Mouse (Mus musculus) brain, adult 2 months (tissue): ENCODE measurements around the gene Pik3cd.

ENCODE experiments used
- DNase-seq: peaks from one replicate; pipeline ENCODE4 v3.0.0; 2011; ENCODE audit warnings: low read depth, low spot score

Pik3cd gene

GRCm38 (mm10) chr4:149609256-149610025 is 92.9 kb downstream of the Pik3cd start:
- peak; percentile 71 for DNase-seq

DNA sequence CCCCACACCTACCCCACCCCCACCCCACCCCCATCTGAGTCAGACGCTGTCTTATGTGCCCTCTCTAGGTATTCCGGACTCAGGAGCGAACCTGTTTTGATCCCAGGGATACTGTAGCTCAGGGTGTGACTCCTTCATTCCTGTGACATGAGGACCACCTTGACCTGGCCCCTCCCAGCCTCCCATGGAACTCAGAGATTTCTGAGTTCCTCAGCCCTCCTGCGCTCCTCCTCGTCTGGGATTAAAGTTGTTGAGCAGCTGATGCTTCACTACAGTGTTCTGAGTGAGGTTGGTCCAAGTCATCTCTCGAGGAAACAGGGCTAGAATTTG is 94.1 kb downstream of the Pik3cd start:
- no peak for DNase-seq

DNA sequence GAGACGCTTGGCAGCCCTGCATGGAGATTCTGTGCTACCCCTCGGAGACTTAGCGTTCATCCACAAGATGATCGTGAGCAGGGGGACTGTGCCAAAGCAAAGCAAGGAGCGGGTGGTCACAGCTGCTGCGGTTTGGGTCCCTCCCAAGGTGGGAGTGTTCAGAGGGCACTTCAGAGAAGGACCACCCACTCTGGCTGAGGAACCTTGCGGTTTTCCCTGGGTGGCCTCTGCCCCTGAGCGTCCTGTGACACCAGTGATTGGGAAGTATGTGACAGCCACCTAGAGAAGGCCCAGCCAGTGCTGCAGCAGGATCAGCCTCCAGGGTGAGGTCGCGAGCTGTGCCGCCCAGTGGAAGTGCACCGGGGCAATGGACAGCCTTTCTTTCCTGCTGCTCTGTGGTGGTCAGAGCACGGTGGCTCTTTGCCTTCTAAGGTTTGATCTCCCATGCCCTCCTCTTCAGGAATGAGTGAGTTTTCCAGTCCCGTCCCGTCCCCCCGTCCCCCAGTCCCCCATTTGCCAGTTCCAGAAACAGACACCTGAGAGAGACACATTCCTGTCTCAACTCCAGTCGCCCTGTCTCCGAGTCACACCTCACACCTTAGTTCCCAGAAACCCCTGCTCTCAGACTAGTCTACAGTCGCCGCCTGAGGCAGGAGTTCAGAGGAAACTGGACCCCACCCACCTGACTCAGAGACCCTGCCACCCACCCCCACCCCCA is 94.6 kb downstream of the Pik3cd start:
- no peak for DNase-seq

DNA sequence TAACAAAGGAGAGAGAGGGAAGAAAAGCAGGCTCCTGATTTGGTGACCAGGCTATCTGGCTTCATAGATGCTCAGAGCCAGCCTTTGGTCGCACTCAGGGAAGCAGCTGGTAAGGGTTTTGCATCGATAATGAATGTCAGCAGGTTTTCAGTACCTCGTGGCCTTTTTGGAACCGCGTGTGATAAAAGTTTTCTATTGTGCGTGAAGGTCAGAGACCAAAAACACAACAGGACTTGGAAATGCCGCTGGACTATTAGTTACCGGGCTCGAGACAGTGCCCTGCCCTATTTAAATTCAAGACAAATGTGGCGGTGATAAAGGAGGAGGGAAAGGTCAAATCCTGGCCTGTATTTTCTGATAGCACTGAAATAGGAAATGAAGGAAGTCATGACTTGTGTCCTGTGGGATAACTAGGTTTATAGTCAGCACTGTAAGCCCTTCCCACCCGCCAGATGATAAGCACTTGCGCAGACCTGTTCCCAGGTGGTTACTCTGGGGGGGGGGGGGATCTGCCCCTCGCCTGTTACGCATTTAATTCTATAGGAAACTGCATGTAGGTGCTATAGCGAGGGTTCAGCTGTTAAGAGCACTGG is 95.5 kb downstream of the Pik3cd start:
- peak; percentile 37 for DNase-seq

- peak; percentile 81 for DNase-seq
These were observed 96.3 kb downstream of the Pik3cd start for GRCm38 (mm10) chr4:149606056-149606455.

GRCm38 (mm10) chr4:149604518-149604917 is 97.9 kb downstream of the Pik3cd start:
- DNase-seq = no peak

GRCm38 (mm10) chr4:149603860-149604259 is 98.5 kb downstream of the Pik3cd start:
- DNase-seq = no peak

DNA sequence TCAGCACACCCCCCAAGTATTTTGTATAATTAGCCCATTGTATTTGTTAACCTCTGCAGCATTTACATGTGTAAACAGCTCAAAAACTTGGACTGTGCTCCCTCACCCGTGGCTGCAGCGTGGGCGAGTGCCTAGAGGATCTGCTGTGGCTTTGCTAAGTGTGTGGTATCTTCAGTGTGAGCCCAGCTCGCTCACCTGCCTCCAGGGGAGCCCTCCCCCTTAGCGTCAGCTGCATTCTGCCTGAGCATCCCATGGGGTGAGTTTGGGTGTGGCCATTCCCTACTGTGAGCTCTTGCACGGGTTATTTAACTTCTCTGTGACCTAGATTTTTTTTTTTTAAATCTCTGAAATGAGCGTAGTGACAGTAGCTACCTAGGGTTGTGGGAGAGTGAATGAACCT is 100.1 kb downstream of the Pik3cd start:
- peak; percentile 40 for DNase-seq

GRCm38 (mm10) chr4:149601484-149601883 is 100.9 kb downstream of the Pik3cd start:
- DNase-seq = no peak

- no peak for DNase-seq
These were observed 102.2 kb downstream of the Pik3cd start for GRCm38 (mm10) chr4:149600130-149600529.

DNA sequence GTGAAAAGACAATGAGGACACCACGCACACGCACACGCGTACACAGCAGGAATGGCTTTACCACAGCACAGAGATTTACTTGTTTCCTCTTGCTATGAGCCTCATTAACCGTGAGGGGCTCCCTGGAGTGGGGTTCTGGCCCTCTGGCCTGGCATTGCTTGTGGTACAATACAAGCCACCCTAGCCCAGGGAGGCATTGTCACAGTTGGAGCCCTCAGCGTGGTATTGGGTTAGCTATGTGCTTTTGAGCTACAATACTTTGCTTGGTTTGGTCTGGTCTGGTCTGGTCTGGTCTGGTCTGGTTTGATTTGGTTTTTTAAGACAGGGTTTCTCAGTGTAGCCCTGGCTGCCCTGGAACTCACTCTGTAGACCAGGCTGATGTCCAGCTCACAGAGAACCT is 102.8 kb downstream of the Pik3cd start:
- DNase-seq = no peak
